Mouse (Mus musculus) bone marrow, adult 2 months (tissue): ENCODE data around the gene Ccdc81. TPM values are rescaled to one million over a fixed set of nuclear protein-coding genes. Genes with fewer than 3 reads are reported as not detected.

Source experiments
- H3K27ac ChIP-seq: fragments of 200-500 bp; 2 replicates; pipeline ENCODE4 v1.5.1; 2012; ENCODE audit warnings: low read depth, mild to moderate bottlenecking, control low read depth, inconsistent platforms, low read length; ENCODE audit not compliant: control insufficient read depth, poor library complexity, insufficient read depth
- H3K4me1 ChIP-seq: fragments of 200-500 bp; 2 replicates; pipeline ENCODE4 v1.6.1; 2011; ENCODE audit warnings: low read length; ENCODE audit not compliant: control insufficient read depth, insufficient read depth
- H3K4me3 ChIP-seq: fragments of 200-500 bp; replicated peaks from 2 replicates; pipeline ENCODE3; 2011; ENCODE audit warnings: mild to moderate bottlenecking, low read depth, low read length, control low read depth; ENCODE audit not compliant: control insufficient read depth
- CTCF ChIP-seq: fragments of 200-500 bp; IDR thresholded peaks from 2 replicates; pipeline ENCODE4 v1.5.1; 2011; ENCODE audit warnings: low read length, control low read depth; ENCODE audit not compliant: control insufficient read depth, insufficient read depth
- POLR2A ChIP-seq: fragments of 200-500 bp; IDR thresholded peaks from 2 replicates; pipeline ENCODE4 v1.6.1; 2011; ENCODE audit warnings: low read depth, mild to moderate bottlenecking, control low read depth, low read length, borderline replicate concordance; ENCODE audit not compliant: control insufficient read depth
- WGBS: fragments of 180-500 bp; shearing (Covaris S2); methylation state at CpG from one replicate; pipeline ENCODE4 v1.1.7; 2018; 5-methylcytosine and 5-hydroxymethylcytosine counted together
- polyA plus RNA-seq: library from polyadenylated mRNA; stranded (reverse); fragments of >200 nt; gene quantifications from 2 replicates; pipeline ENCODE4 v1.2.4, GENCODE M21; 2011; ENCODE audit warnings: low replicate concordance; ENCODE audit not compliant: missing spikeins, insufficient read depth, insufficient read length

The Ccdc81 gene
- polyA plus RNA-seq, 1 experiment: not detected

DNA sequence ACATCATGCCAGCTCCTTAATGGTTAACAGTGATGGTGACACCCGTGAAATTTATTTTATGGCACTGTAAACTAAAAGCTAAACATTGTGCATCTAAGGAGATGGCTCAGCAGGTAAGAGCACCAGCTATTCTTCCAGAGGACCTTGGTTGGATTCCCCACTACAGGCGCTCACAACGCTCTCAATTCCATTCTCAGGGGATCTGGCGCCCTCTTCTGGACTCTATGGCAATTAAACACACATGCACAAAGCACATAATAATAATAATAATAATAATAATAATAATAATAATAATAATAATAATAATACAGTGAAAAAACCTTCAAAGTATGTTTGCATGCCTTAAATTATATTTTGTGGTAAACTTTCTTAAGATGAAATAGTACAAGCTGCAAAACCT, 11.6 kb downstream of the Ccdc81 start:
- Histone ChIP-seq H3K4me3 (no peak overlapping the region), H3K27ac (no peak overlapping the region), H3K4me1 (no peaks in the 10 kb centered on the region)
- TF ChIP-seq CTCF (no peak), POLR2A (no peak)
- 47% methylated on average over 4 of the region's 4 CpGs for WGBS

- TF ChIP-seq POLR2A (no peak), CTCF (no peak)
- WGBS: 81% methylated on average over 5 of the region's 5 CpGs
- H3K4me1 ChIP-seq: no peaks in the 10 kb centered on the region
- H3K4me3 ChIP-seq: no peak overlapping the region
- no peak overlapping the region for H3K27ac ChIP-seq
Observed at GRCm38 (mm10) chr7:89891412-89891811, 12.0 kb downstream of the Ccdc81 start.

GRCm38 (mm10) chr7:89884551-89884950, 18.9 kb downstream of the Ccdc81 start:
- WGBS: 59% methylated on average over 3 of the region's 3 CpGs
- TF ChIP-seq POLR2A (no peak), CTCF (no peak)
- no peak overlapping the region for H3K27ac ChIP-seq

DNA sequence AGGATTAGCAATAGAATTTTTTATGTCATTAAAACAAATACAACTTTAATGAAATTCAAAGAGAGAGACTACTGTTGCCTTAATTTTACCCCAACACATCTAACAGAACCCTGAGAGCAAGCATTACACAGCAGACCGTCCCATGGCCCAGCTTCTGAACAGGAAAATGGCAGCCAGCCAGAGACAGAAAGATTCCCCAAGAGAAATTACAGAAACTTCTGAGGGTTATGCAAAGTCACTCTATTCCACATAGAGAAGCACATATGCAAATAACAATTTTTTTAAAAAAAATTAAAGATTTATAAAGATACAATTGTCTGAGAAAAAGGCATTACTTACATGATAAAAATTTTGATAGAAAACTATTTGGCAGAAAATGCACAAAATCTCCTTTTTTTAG, 23.7 kb downstream of the Ccdc81 start:
- Histone ChIP-seq H3K4me1 (no peaks in the 10 kb centered on the region), H3K27ac (no peak overlapping the region), H3K4me3 (no peak overlapping the region)
- TF ChIP-seq CTCF: no peak
- TF ChIP-seq POLR2A: no peak
- 40% methylated on average over 1 of the region's 1 CpGs for WGBS

More at GRCm38 (mm10) chr7:89884551-89884950, 18.9 kb downstream of the Ccdc81 start:
- Histone ChIP-seq H3K4me1 (no peaks in the 10 kb centered on the region), H3K4me3 (no peak overlapping the region)

DNA sequence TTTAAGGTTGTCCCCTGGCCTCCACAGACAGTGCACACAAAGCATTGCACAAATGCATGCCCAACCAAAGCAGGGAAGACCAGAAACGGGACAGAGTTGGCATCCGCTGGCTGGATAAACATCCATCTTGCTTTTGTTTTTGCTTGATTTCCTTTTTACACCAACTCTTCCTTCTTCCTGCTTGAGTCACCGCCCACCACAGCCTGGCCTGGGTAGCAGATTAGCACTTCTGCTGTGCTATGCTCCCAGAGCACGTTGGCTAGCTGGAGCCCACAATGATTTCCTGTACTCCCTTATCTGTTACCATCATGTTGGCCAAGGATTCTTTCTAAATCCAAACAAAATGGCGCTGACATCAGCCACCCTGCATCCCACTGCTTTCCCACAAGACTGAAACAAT, 36.2 kb downstream of the Ccdc81 start:
- 40% methylated on average over 5 of the region's 5 CpGs for WGBS
- no peak for TF ChIP-seq POLR2A
- TF ChIP-seq CTCF: no peak
- H3K4me3 ChIP-seq: no peak overlapping the region
- H3K4me1 ChIP-seq: no peaks in the 10 kb centered on the region
- H3K27ac ChIP-seq: no peak overlapping the region

DNA sequence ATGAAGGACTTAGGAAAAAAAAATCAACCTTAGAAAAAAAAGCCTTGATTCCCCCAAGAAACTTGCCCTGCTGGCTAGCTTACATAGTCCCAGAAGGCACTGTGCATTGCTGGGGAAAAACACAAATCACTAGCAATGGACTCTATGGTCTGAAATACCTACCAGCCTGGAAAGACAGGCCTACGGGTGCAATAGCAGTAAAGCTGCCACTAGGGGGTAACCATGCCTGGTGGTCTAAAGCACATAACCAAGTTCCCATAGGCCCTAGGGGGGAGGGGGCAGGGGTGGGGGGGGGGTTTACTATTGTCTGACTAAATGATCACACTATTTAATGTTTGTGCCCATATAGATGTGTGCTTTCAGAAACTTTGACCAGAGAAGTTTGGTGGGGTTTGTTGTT, 38.7 kb downstream of the Ccdc81 start:
- TF ChIP-seq POLR2A (no peak), CTCF (no peak)
- H3K4me1 ChIP-seq: no peaks in the 10 kb centered on the region
- H3K4me3 ChIP-seq: no peak overlapping the region
- no peak overlapping the region for H3K27ac ChIP-seq
- WGBS: 96% methylated on average over 1 of the region's 1 CpGs

DNA sequence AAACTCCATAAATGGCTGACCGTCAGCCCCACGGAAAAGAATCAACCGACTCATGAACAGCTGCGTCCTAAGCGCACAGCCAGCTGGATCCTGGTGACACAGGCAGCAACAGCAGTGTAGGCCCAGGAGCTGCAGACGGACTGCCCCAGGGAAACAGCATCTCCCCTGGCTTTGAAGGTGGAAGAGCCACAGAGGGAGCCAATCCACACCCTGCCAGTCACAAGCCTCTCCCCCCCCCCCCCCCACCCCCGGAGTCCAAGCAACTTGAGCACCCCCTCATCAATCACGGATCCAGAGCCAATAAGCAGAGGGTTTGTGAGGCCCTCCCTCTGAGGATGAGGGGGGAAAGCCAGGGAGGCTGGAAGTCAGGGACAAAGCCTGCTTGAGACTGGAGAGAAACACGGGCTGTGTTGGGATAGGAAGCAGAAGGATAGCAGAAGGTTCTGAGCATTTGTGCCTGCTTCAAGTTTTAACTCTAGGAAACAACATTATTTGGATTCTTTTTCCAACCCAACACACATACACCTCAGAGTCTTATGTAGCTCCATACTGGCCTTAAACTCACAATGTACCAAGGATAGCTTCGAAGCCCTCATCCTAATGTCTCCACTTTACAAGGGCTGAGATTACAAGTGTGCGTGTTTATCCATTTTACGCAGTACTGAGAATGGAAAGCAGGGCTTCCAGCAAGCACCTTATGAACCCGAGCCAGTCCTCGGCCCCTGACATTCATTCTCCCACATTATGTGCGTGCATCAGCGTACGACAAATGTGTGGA, 46.8 kb downstream of the Ccdc81 start:
- TF ChIP-seq POLR2A: no peak
- no peak for TF ChIP-seq CTCF
- 70% methylated on average over 17 of the region's 17 CpGs for WGBS
- Histone ChIP-seq H3K4me1 (no peaks in the 10 kb centered on the region), H3K27ac (no peak overlapping the region), H3K4me3 (no peak overlapping the region)

DNA sequence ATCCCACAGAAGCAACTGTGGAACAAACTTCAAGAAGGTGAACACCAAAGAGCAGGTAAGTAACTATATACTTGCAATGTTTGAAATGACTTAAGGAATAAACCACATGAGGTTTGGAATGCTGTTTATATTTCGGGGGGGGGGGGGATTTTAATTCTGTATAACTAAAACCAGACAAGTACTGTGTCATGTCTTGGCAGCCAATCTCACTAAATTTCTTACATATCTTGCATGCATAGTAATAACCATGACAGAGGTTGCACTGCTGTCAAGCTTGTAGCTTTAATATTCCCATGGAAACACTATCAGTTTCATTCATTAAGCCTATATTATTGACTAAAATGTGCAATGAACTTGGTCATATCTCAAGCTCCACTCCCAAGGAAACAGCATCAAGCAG, 48.2 kb downstream of the Ccdc81 start:
- TF ChIP-seq CTCF (no peak), POLR2A (no peak)
- WGBS: 67% methylated on average over 1 of the region's 1 CpGs
- Histone ChIP-seq H3K27ac (no peak overlapping the region), H3K4me3 (no peak overlapping the region), H3K4me1 (no peaks in the 10 kb centered on the region)
